Mouse (Mus musculus) gastrocnemius, postnatal 25 days (tissue): ENCODE results near the gene Begain. TPM values are rescaled to one million over a fixed set of nuclear protein-coding genes. Genes with fewer than 3 reads are reported as not detected.

ENCODE experiments used
- total RNA-seq, 2 experiments: library from RNA; stranded (reverse); gene quantifications; 1 replicate in 1 of 2; 2 replicates in 1 of 2; pipeline ENCODE4 v1.2.3; 2021

The Begain gene
- total RNA-seq, 2 experiments from 2014 or later: 0.43 to 0.69 TPM

Other genes with a start within 250 kb of the Begain start
- gene Slc25a29, start 232.3 kb downstream of the Begain start, total RNA-seq: 1 to 10 TPM; 6.4 to 9.2 TPM
- gene Slc25a47, start 232.2 kb downstream of the Begain start, total RNA-seq: 1 to 10 TPM; 5.8 to 6.3 TPM
- 1 to 10 TPM; 3.1 to 4.8 TPM for gene Wdr25, start 174.6 kb downstream of the Begain start, total RNA-seq
- 10 to 100 TPM; 23.4 to 27.2 TPM for gene Wars, start 174.0 kb downstream of the Begain start, total RNA-seq